Mouse (Mus musculus) neutrophil, adult 59 days (primary cell): ENCODE results near the gene Tmem50b. TPM values are rescaled to one million over a fixed set of nuclear protein-coding genes. Genes with fewer than 3 reads are reported as not detected.

ENCODE experiments used
- total RNA-seq, 2 experiments: library from RNA; stranded (reverse); gene quantifications; 1 replicate in 1 of 2; 2 replicates in 1 of 2; pipeline ENCODE4 v1.2.4; 2023

Tmem50b gene
- total RNA-seq: 10 to 100 TPM; 63.8 to 64.6 TPM

DNA sequence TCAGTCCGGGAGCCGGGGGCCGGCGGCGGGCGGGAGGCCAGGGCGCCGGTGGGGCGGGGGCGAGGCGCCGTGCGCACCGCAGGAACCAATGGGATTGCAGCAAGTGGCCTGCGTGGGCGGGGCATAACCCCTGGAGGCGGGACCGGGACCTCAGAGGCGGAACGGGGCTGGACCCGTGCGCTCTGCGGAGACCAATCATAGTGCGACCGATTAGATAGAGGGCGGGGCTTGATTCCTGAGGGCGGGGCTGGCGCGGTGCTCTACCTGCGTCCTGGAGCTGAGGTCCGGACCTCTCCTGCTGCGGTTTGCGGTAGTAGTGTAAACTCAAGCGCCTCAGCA is at the start of gene Tmem50b:
Gene Tmem50b (minus strand): TSS at position 129 of the 339 bp plus-strand sequence.

DNA sequence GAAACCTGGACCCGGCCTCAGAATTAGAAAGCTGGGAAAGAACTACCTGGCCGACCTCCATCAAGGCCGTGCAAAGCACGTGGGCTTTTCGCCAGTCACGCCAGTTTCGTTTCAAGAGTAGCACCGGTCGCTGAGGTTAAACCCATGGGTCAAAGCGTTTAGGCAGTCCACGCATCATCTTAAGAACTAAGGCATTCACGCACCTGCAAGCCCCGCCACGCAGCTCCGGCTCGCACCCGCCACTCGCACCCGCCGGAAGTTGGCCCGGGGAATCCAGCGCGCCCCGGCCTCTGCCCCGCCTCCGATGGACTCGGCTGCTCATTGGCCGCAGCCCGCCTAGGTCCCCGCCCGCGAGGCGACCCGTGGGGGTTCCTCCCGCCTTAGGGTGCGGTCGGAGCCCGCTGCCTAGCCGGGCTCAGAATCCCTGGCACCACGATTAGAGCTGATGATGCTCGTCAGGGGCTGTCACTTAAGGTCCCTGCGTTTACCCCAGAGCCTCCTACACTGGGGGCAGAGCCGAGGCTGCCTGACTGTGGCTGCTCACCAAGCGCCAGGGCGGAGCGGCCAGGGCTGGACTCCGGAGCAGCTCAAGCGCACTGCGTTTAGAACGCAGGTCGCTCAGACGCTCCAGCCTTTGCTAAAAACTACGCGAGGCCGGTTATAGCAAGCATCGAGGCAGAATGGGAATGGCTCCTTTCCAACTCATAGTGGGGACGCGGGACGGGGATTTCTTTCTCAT is 49.2 kb upstream of the Tmem50b start, which contains the start of gene Gart:
Gene Gart (minus strand): TSS at position 272 of the 739 bp plus-strand sequence.

DNA sequence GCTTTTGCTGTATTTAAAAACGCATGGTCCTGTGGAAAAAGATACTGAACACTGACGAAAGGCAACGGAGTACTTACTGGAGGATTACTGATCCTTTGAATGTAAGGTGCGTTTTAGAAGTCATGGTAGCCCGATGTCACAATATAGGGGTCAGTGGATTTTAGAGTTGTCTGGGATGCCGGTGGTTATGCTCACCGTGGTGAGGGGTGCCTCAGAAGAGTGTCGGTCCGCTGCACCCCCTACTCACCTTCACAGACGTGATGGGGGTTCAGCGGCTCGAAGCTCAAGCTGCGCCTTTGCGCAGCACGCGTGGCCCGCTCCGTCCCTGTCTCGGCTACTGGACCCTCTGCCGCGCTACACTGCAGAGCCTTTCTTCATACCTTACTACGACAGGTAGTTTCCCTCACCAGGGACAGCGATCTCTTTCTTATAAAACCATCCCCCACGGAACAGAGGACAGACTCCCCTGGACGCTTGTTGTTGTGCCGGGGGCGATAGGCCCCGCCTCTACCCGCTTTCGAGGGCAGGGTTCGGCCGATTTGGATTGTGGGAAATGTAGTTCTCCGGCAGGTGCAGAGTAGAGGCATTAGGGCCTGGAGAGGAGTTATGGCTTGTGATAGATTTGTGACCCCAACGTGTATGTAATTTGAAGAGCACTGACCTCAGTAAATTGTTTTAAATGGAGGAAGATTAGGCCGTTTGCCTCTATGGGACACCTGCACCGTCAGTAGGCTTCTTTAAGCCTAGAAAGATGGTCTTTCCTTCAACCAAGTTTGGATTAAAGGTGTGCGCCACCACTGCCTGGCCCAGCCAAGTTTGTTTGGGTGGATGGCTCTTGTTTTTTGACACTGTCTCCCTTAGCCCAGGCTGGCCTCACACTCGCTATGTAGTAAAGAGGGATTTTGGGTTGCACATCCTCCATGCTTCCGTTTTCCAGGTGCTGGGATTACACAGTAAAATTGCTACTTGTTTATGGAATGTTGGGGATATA is 21.2 kb upstream of the Tmem50b start, which contains the start of gene Dnajc28:
Gene Dnajc28 (minus strand): TSS at position 516 of the 991 bp plus-strand sequence.

DNA sequence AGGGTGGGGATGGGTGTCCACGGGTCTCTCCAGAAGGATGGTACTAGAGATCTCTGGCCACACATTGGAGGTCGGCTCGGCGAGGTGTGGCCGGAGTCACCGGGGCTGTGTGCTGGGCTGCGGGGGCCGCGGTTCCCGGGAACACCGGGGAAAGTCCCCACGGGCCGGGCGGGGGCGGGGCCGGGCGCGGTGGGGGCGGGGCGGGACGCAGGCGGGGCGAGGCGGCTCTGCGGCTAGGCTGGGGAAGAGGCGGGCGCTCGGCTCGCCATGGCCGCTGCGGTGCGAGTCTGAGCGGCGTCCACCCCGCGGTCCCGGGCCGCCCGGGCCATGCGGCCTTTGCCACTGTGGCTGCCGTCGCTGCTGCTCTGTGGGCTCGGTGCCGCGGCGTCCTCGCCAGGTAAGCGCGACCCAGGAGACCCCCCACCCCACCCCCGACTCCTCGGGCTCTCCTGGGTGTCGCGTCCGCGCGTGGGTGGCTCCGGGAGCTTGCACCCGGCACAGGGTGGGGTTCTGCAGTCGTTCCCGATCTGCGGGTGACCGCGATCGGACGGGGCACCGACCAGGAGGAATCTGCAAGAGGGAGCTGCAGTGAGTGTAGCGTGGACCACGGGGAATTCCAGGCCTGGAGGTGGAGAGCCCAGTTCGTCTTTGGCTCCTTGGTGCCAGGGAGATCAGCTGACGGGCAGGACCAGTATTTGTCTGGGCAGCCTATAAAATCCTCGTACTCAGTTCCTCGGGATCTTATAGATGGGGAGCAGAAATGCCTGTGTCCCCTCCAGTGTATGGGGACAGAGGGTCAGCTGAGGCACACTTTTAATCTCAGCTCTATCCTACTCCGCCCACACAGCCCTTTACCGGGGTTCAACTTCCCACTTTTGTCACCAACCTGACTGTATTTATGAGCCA is 50.5 kb downstream of the Tmem50b start, which contains the start of gene Ifngr2:
Gene Ifngr2 (plus strand): TSS at position 237 of the 906 bp plus-strand sequence.

Other genes with a start within 250 kb of the Tmem50b start
- gene Ifnar2, start 225.0 kb downstream of the Tmem50b start, total RNA-seq: 100 to 1,000 TPM; 119 to 145 TPM
- not detected for gene Gm21970, start 206.1 kb downstream of the Tmem50b start, total RNA-seq
- 10 to 100 TPM; 77.5 to 79.7 TPM for gene Il10rb, start 191.6 kb downstream of the Tmem50b start, total RNA-seq
- 10 to 100 TPM; 71.9 to 90.9 TPM for gene Ifnar1, start 112.6 kb downstream of the Tmem50b start, total RNA-seq
- 10 to 100 TPM; 74.4 to 76.7 TPM for gene Ifngr2, start 50.7 kb downstream of the Tmem50b start, total RNA-seq
- 1 to 10 TPM; 1.5 to 2.2 TPM for gene Dnajc28, start 21.2 kb upstream of the Tmem50b start, total RNA-seq
- 10 to 100 TPM; 50.2 to 50.9 TPM for gene Gart, start 49.2 kb upstream of the Tmem50b start, total RNA-seq
- 100 to 1,000 TPM; 336 to 360 TPM for gene Son, start 49.7 kb upstream of the Tmem50b start, total RNA-seq
- 10 to 100 TPM; 19.6 to 25.7 TPM for gene Donson, start 91.0 kb upstream of the Tmem50b start, total RNA-seq
- gene Cryzl1, start 131.2 kb upstream of the Tmem50b start, total RNA-seq: 10 to 100 TPM; 22.4 to 38.5 TPM
- 10 to 100 TPM; 17.7 to 18.6 TPM for gene Itsn1, start 131.5 kb upstream of the Tmem50b start, total RNA-seq